ENCODE assay signal across 10 mouse cellular contexts in the genomic region with DNA sequence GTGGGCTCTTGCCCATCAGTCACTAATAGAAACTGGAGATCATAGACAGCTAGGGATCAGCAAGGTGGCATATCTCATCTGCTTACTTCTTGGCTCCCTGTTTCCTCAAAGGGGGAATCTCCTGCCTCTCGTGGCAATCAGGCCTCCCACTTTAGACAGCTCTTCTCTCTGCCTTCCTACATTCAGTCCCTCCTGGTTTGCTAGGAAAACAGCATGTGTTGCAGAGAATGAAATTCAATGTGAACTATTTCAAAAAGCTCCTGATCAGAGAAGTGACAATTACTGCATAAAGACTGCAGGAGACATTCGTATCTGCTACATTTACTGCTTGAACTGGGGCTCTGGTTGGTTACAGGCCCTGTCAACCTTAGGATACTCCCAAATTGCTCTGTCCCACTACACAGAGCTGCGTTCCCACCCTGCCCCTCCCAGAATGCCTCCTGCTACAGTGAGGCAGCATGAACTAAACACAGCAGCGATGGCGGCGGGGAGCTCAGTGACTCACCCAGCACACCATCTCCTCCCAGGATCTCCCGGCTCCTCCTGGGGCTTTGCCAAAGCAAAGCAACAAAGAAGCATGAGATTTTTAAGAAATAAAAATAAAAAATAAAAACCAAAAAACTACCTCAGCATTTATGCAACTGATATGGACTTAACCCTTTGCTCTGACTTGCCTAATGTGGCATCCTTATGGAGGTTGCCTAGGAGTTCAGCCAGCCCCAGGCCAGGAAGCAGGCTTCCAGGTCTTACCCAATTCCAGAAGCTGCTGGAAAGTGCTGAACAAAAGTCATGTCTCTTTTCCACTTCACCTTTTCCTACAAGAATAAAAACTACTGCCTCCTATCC. TPM values are rescaled to one million over a fixed set of nuclear protein-coding genes. Genes with fewer than 3 reads are reported as not detected.
A peak's percentile ranks its signal among the peaks of the same experiment; 100 is the strongest.
DNase-seq lines count a peak whose midpoint lies in the region; ATAC-seq lines count a peak whose summit lies in the region.
"Had no signal": no experiment of that assay in that cellular context is flagged by ENCODE, and none has a peak within 500 bp of the region (broad histone marks: within the 10 kb centered on the region; RNA-seq: fewer than 3 reads in every experiment).

No protein-coding gene starts in this region.

- H3K27me3 ChIP-seq in limb, embryonic 15.5 days = no peaks in the 10 kb centered on the region
- no peaks in the 10 kb centered on the region for H3K27me3 ChIP-seq in limb, embryonic 10.5 days (ENCODE audit: low read depth, poor library complexity, severe bottlenecking)
- H3K27me3 ChIP-seq: CH12.LX; midbrain, embryonic 13.5 days had no signal

- 67% methylated on average over 7 of the region's 7 CpGs for WGBS in limb, embryonic 15.5 days
- 90% methylated on average over 7 of the region's 7 CpGs for WGBS in limb, embryonic 10.5 days

- H3K4me1 ChIP-seq in limb, embryonic 15.5 days = peaks cover 15% of the 10 kb centered on the region
- peaks cover 6% of the 10 kb centered on the region; the same call in 1 of the 2 replicates for H3K4me1 ChIP-seq in limb, embryonic 10.5 days

- H3K36me3 ChIP-seq in limb, embryonic 15.5 days = 0 out of 2 replicates have a peak, but pooled peaks cover 8% of the 10 kb centered on the region
- H3K36me3 ChIP-seq in limb, embryonic 10.5 days = peaks cover 30% of the 10 kb centered on the region

- peak; percentile 65; the same call in 1 of the 2 replicates for ATAC-seq in frontal cortex, adult (ENCODE audit: low TSS enrichment)
- ATAC-seq in limb, embryonic 15.5 days (ENCODE audit: insufficient number of reproducible peaks, low FRiP score, low TSS enrichment, low read depth) = no peak
- ATAC-seq: midbrain, embryonic 13.5 days had no signal

- H3K4me2 ChIP-seq in limb, embryonic 15.5 days = no peak overlapping the region
- H3K4me2 ChIP-seq: midbrain, embryonic 13.5 days had no signal

- H3K9me3 ChIP-seq in limb, embryonic 15.5 days = no peaks in the 10 kb centered on the region
- H3K9me3 ChIP-seq in limb, embryonic 10.5 days (replicated peaks) = no peaks in the 10 kb centered on the region
- H3K9me3 ChIP-seq: midbrain, embryonic 13.5 days had no signal

- no peak overlapping the region for H3K9ac ChIP-seq in limb, embryonic 15.5 days
- H3K9ac ChIP-seq: midbrain, embryonic 13.5 days had no signal

- no peak overlapping the region for H3K4me3 ChIP-seq in limb, embryonic 15.5 days
- no peak overlapping the region for H3K4me3 ChIP-seq in limb, embryonic 10.5 days
- H3K4me3 ChIP-seq: midbrain, embryonic 13.5 days had no signal

- no peak for DNase-seq in frontal cortex, postnatal 14 days (ENCODE audit: low spot score in 2 of 2)
- DNase-seq in limb, embryonic 10.5 days (ENCODE audit: low spot score) = no peak
- peak; percentile 71 for DNase-seq in adrenal gland, postnatal 14 days
- DNase-seq in right cerebral cortex, postnatal 10 days (ENCODE audit: low spot score in 2 of 2) = peak; percentile 65 to 72
- no peak for DNase-seq in cerebellum, postnatal 14 days
- DNase-seq in thymus, postnatal 14 days = no peak

- peak overlapping the region; percentile 57; the same call in 1 of the 2 replicates for H3K27ac ChIP-seq in limb, embryonic 15.5 days
- no peak overlapping the region for H3K27ac ChIP-seq in limb, embryonic 10.5 days
- H3K27ac ChIP-seq: midbrain, embryonic 13.5 days had no signal

RNA-seq across cellular contexts. Expression of gene Rcor2, which starts 34.7 kb away (rescaled TPM):
- 16.9 TPM in 2 replicates for polyA plus RNA-seq in limb, embryonic 15.5 days (2015; fragmentation: Nextera tagmentation; extraction: Ambion mirVana)
- polyA plus RNA-seq in limb, embryonic 10.5 days (2016; fragmentation: Nextera tagmentation; extraction: Ambion mirVana) = 54.9 and 63.1 TPM in 2 replicates
- 3.4 and 4.1 TPM in 2 replicates for total RNA-seq in adrenal gland, postnatal 14 days (2021)

RNA-seq across cellular contexts. Expression of gene Mark2, which starts 39.8 kb away (rescaled TPM):
- 41.1 and 46.4 TPM in 2 replicates for polyA plus RNA-seq in limb, embryonic 15.5 days (2015; fragmentation: Nextera tagmentation; extraction: Ambion mirVana)
- polyA plus RNA-seq in limb, embryonic 10.5 days (2016; fragmentation: Nextera tagmentation; extraction: Ambion mirVana) = 50.1 and 53.4 TPM in 2 replicates
- total RNA-seq in adrenal gland, postnatal 14 days (2021) = 70.0 and 85.3 TPM in 2 replicates

Comparison
In these comparisons a context has a peak if more than half of its experiments do, and no peak if none do; other contexts are left out.
1. DNase-seq: peak in adrenal gland, postnatal 14 days (single experiment) and right cerebral cortex, postnatal 10 days (2 of 2); none in frontal cortex, postnatal 14 days (0 of 2), limb, embryonic 10.5 days (single experiment), cerebellum, postnatal 14 days (0 of 2) and thymus, postnatal 14 days (single experiment).